Mouse (Mus musculus) megakaryocyte, embryonic 14.5 days (primary cell): ENCODE measurements around the gene Gas2l3.

Experiments
- FLI1 ChIP-seq: IDR thresholded peaks from 2 replicates; pipeline ENCODE4 v1.6.1; 2012; ENCODE audit warnings: low read length, inconsistent platforms, mixed read lengths
- GATA1 ChIP-seq: IDR thresholded peaks from 3 replicates; pipeline ENCODE4 v1.6.1; 2012; ENCODE audit warnings: mixed read lengths, low read length, inconsistent platforms, borderline replicate concordance

- TF ChIP-seq GATA1: no peak
- no peak for TF ChIP-seq FLI1
These were observed 52.1 kb downstream of the Gas2l3 start for GRCm38 (mm10) chr10:89391571-89392163.
